Mouse (Mus musculus) stomach, embryonic 16.5 days (tissue): ENCODE measurements around the gene Pnkd. TPM values are rescaled to one million over a fixed set of nuclear protein-coding genes. Genes with fewer than 3 reads are reported as not detected.

ENCODE experiments used
- ATAC-seq: fragments of 200-750 bp; cut with Nextera tagmentation; 2 replicates; pipeline ENCODE4 v1.8.0; 2017; ENCODE audit warnings: moderate number of reproducible peaks, moderate TSS enrichment; ENCODE audit not compliant: insufficient read depth, low FRiP score
- H3K27ac ChIP-seq: fragments of 300-500 bp; sonication (generic); 2 replicates; pipeline ENCODE4 v1.5.1; 2014; ENCODE audit warnings: low read length
- H3K27me3 ChIP-seq: fragments of 300-500 bp; sonication (generic); 2 replicates; pipeline ENCODE4 v1.6.1; 2014; ENCODE audit warnings: low read length, control low read depth, mixed read lengths; ENCODE audit not compliant: control insufficient read depth, insufficient read depth
- H3K36me3 ChIP-seq: fragments of 300-500 bp; sonication (generic); 2 replicates; pipeline ENCODE4 v1.6.1; 2014; ENCODE audit warnings: low read length; ENCODE audit not compliant: control insufficient read depth, insufficient read depth
- H3K4me1 ChIP-seq: fragments of 300-500 bp; sonication (generic); 2 replicates; pipeline ENCODE4 v1.6.1; 2014; ENCODE audit warnings: low read length, control low read depth, mixed read lengths; ENCODE audit not compliant: control insufficient read depth, insufficient read depth
- H3K4me2 ChIP-seq: fragments of 300-500 bp; sonication (generic); 2 replicates; pipeline ENCODE4 v1.6.1; 2014; ENCODE audit warnings: low read depth, low read length, mixed read lengths
- H3K4me3 ChIP-seq: fragments of 300-500 bp; sonication (generic); replicated peaks from 2 replicates; pipeline ENCODE4 v1.5.1; 2014; ENCODE audit warnings: mild to moderate bottlenecking, low read length
- H3K9ac ChIP-seq: fragments of 300-500 bp; sonication (generic); 2 replicates; pipeline ENCODE4 v1.6.1; 2014; ENCODE audit warnings: low read length
- H3K9me3 ChIP-seq: fragments of 300-500 bp; sonication (generic); replicated peaks from 2 replicates; pipeline ENCODE4 v1.6.1; 2016; ENCODE audit warnings: low read length, control low read depth; ENCODE audit not compliant: control insufficient read depth
- WGBS: fragments of 180-500 bp; shearing (Covaris S2); extraction: QIAGEN DNeasy Blood & Tissue Kit; methylation state at CpG from one replicate; pipeline ENCODE4 v1.1.7; 2014; 5-methylcytosine and 5-hydroxymethylcytosine counted together
- polyA plus RNA-seq: library from polyadenylated mRNA; unstranded; fragments of >200 nt; fragmentation: Nextera tagmentation; extraction: Ambion mirVana; gene quantifications from 2 replicates; pipeline ENCODE4 v1.2.1, GENCODE M21; 2015

Gene Pnkd
- polyA plus RNA-seq, 1 experiment from 2014 or later, result 119 TPM

- peak overlapping the region; percentile 91 for H3K27ac ChIP-seq
- H3K36me3 ChIP-seq, result no peaks in the 10 kb centered on the region
- whole genome bisulfite sequencing, result 55% methylated on average over 4 of the region's 4 CpGs
- peak overlapping the region; percentile 15 for H3K4me3 ChIP-seq
- H3K4me2 ChIP-seq, result peak overlapping the region; percentile 87
- ATAC-seq, result no peak
- peak overlapping the region; percentile 13 for H3K9ac ChIP-seq
- H3K4me1 ChIP-seq, result peaks cover 57% of the 10 kb centered on the region
- H3K9me3 ChIP-seq, result no peaks in the 10 kb centered on the region
- H3K27me3 ChIP-seq, result no peaks in the 10 kb centered on the region
These were observed 43.9 kb upstream of the Pnkd start for GRCm38 (mm10) chr1:74240832-74241231.

- Histone ChIP-seq H3K4me2 (no peak overlapping the region), H3K36me3 (peaks cover 18% of the 10 kb centered on the region), H3K27ac (no peak overlapping the region), H3K4me1 (peaks cover 42% of the 10 kb centered on the region), H3K27me3 (no peaks in the 10 kb centered on the region), H3K4me3 (no peak overlapping the region), H3K9ac (no peak overlapping the region), H3K9me3 (no peaks in the 10 kb centered on the region)
- ATAC-seq, result no peak
- WGBS, result 49% methylated on average over 2 of the region's 2 CpGs
These were observed 39.2 kb upstream of the Pnkd start for GRCm38 (mm10) chr1:74245525-74245924.

GRCm38 (mm10) chr1:74248799-74249198 lies 35.9 kb upstream of the Pnkd start:
- ATAC-seq, result peak; percentile 83

GRCm38 (mm10) chr1:74249331-74249980 lies 35.3 kb upstream of the Pnkd start:
- 55% methylated on average over 5 of the region's 5 CpGs for WGBS
- Histone ChIP-seq H3K4me3 (no peak overlapping the region), H3K27ac (peak overlapping the region; percentile 79), H3K36me3 (peaks cover 39% of the 10 kb centered on the region), H3K4me1 (peaks cover 23% of the 10 kb centered on the region), H3K27me3 (no peaks in the 10 kb centered on the region), H3K4me2 (peak overlapping the region; percentile 7; the same call in 1 of the 2 replicates), H3K9me3 (no peaks in the 10 kb centered on the region), H3K9ac (no peak overlapping the region)
- peak; percentile 82; the same call in 1 of the 2 replicates for ATAC-seq

More at GRCm38 (mm10) chr1:74248799-74249198, 35.9 kb upstream of the Pnkd start:
- Histone ChIP-seq H3K9ac (no peak overlapping the region), H3K27ac (peak overlapping the region; percentile 79), H3K4me1 (peaks cover 23% of the 10 kb centered on the region), H3K27me3 (no peaks in the 10 kb centered on the region), H3K9me3 (no peaks in the 10 kb centered on the region), H3K4me3 (no peak overlapping the region), H3K36me3 (peaks cover 37% of the 10 kb centered on the region), H3K4me2 (peak overlapping the region; percentile 7; the same call in 1 of the 2 replicates)
- 24% methylated on average over 1 of the region's 1 CpGs for WGBS

- H3K4me2 ChIP-seq, result 0 out of 2 replicates have a peak overlapping the region, but pooled peaks have one; percentile 7
- no peak overlapping the region for H3K9ac ChIP-seq
- H3K4me1 ChIP-seq, result peaks cover 18% of the 10 kb centered on the region
- H3K27ac ChIP-seq, result peak overlapping the region; percentile 79
- peaks cover 39% of the 10 kb centered on the region for H3K36me3 ChIP-seq
- no peaks in the 10 kb centered on the region for H3K27me3 ChIP-seq
- H3K4me3 ChIP-seq, result no peak overlapping the region
- no peak for ATAC-seq
- no peaks in the 10 kb centered on the region for H3K9me3 ChIP-seq
- whole genome bisulfite sequencing, result 82% methylated on average over 4 of the region's 4 CpGs
These were observed 34.6 kb upstream of the Pnkd start for GRCm38 (mm10) chr1:74250096-74250495.

GRCm38 (mm10) chr1:74255704-74256345 lies 28.9 kb upstream of the Pnkd start:
- H3K9me3 ChIP-seq, result no peaks in the 10 kb centered on the region
- no peaks in the 10 kb centered on the region; the same call in 1 of the 2 replicates for H3K4me1 ChIP-seq
- no peak overlapping the region for H3K4me3 ChIP-seq
- H3K36me3 ChIP-seq, result peaks cover 33% of the 10 kb centered on the region; the same call in 1 of the 2 replicates
- no peak overlapping the region for H3K4me2 ChIP-seq
- no peak overlapping the region; the same call in 1 of the 2 replicates for H3K27ac ChIP-seq
- 89% methylated on average over 8 of the region's 8 CpGs for WGBS
- H3K27me3 ChIP-seq, result no peaks in the 10 kb centered on the region
- no peak for ATAC-seq
- no peak overlapping the region for H3K9ac ChIP-seq

GRCm38 (mm10) chr1:74256782-74257181 lies 27.9 kb upstream of the Pnkd start:
- Histone ChIP-seq H3K4me1 (no peaks in the 10 kb centered on the region), H3K9ac (no peak overlapping the region), H3K9me3 (no peaks in the 10 kb centered on the region), H3K27ac (no peak overlapping the region; the same call in 1 of the 2 replicates), H3K36me3 (peaks cover 23% of the 10 kb centered on the region; the same call in 1 of the 2 replicates), H3K27me3 (no peaks in the 10 kb centered on the region), H3K4me2 (no peak overlapping the region), H3K4me3 (no peak overlapping the region)
- 80% methylated on average over 4 of the region's 4 CpGs for WGBS
- 0 out of 2 replicates have a peak, but pooled peaks have one; percentile 25 for ATAC-seq

GRCm38 (mm10) chr1:74262510-74262909 lies 22.2 kb upstream of the Pnkd start:
- H3K4me2 ChIP-seq, result no peak overlapping the region
- no peak overlapping the region for H3K27ac ChIP-seq
- 87% methylated on average over 6 of the region's 6 CpGs for WGBS
- peaks cover 47% of the 10 kb centered on the region for H3K36me3 ChIP-seq
- ATAC-seq, result no peak
- no peaks in the 10 kb centered on the region for H3K4me1 ChIP-seq
- no peak overlapping the region for H3K9ac ChIP-seq
- no peaks in the 10 kb centered on the region for H3K9me3 ChIP-seq
- no peaks in the 10 kb centered on the region for H3K27me3 ChIP-seq
- H3K4me3 ChIP-seq, result no peak overlapping the region

GRCm38 (mm10) chr1:74268750-74269149 lies 16.0 kb upstream of the Pnkd start:
- no peak for ATAC-seq
- Histone ChIP-seq H3K9me3 (no peaks in the 10 kb centered on the region), H3K36me3 (peaks cover 41% of the 10 kb centered on the region), H3K27me3 (no peaks in the 10 kb centered on the region), H3K27ac (no peak overlapping the region), H3K4me3 (no peak overlapping the region), H3K9ac (no peak overlapping the region), H3K4me1 (peaks cover 2% of the 10 kb centered on the region; the same call in 1 of the 2 replicates), H3K4me2 (no peak overlapping the region)
- 84% methylated on average over 8 of the region's 8 CpGs for WGBS
